Mouse (Mus musculus): Measurements from ENCODE around the gene Rhof. TPM values are rescaled to one million over a fixed set of nuclear protein-coding genes. Genes with fewer than 3 reads are reported as not detected.

The Rhof gene
- polyA plus RNA-seq, 1 experiment from 2014 or later = 1.5 TPM

- H3K27ac ChIP-seq = peak overlapping the region; percentile 78
- H3K9me3 ChIP-seq = no peaks in the 10 kb centered on the region
- no peaks in the 10 kb centered on the region for H3K36me3 ChIP-seq
- H3K4me3 ChIP-seq = peak overlapping the region; percentile 41
- peaks cover 16% of the 10 kb centered on the region for H3K4me1 ChIP-seq
- no peaks in the 10 kb centered on the region for H3K27me3 ChIP-seq (ENCODE audit: insufficient read depth, poor library complexity, severe bottlenecking)
- 63% methylated on average over 9 of the region's 9 CpGs for WGBS
- DNase-seq (ENCODE audit: low spot score) = no peak
Observed at GRCm38 (mm10) chr5:123060706-123061401, 71.6 kb downstream of the Rhof start.

GRCm38 (mm10) chr5:123059757-123060520 is 72.6 kb downstream of the Rhof start:
- H3K27ac ChIP-seq = peak overlapping the region; percentile 78

GRCm38 (mm10) chr5:123058251-123059102 is 74.0 kb downstream of the Rhof start:
- WGBS = 43% methylated on average over 16 of the region's 16 CpGs
- H3K9me3 ChIP-seq = no peaks in the 10 kb centered on the region
- DNase-seq (ENCODE audit: low spot score) = no peak
- no peaks in the 10 kb centered on the region for H3K36me3 ChIP-seq
- no peaks in the 10 kb centered on the region for H3K27me3 ChIP-seq (ENCODE audit: insufficient read depth, poor library complexity, severe bottlenecking)
- H3K4me3 ChIP-seq = peak overlapping the region; percentile 53
- peak overlapping the region; percentile 89 for H3K27ac ChIP-seq
- peaks cover 16% of the 10 kb centered on the region for H3K4me1 ChIP-seq

More at GRCm38 (mm10) chr5:123059757-123060520, 72.6 kb downstream of the Rhof start:
- no peak for DNase-seq (ENCODE audit: low spot score)
- 14% methylated on average over 14 of the region's 14 CpGs for WGBS
- no peaks in the 10 kb centered on the region for H3K36me3 ChIP-seq
- peaks cover 16% of the 10 kb centered on the region for H3K4me1 ChIP-seq
- H3K27me3 ChIP-seq (ENCODE audit: insufficient read depth, poor library complexity, severe bottlenecking) = no peaks in the 10 kb centered on the region
- no peaks in the 10 kb centered on the region for H3K9me3 ChIP-seq
- H3K4me3 ChIP-seq = peak overlapping the region; percentile 41; the same call in 1 of the 2 replicates

GRCm38 (mm10) chr5:123057366-123058250 is 74.9 kb downstream of the Rhof start:
- Histone ChIP-seq H3K4me1 (peaks cover 16% of the 10 kb centered on the region), H3K36me3 (no peaks in the 10 kb centered on the region), H3K4me3 (peak overlapping the region; percentile 53), H3K9me3 (no peaks in the 10 kb centered on the region), H3K27ac (peak overlapping the region; percentile 89), H3K27me3 (ENCODE audit: insufficient read depth, poor library complexity, severe bottlenecking) (no peaks in the 10 kb centered on the region)
- WGBS = 7% methylated on average over 48 of the region's 48 CpGs
- peak; percentile 100 for DNase-seq (ENCODE audit: low spot score)

Other genes with a start within 250 kb of the Rhof start
- 35.5 and 47.1 TPM in 2 replicates for gene Kdm2b, start 142.9 kb downstream of the Rhof start, polyA plus RNA-seq (2016; fragmentation: Nextera tagmentation; extraction: Ambion mirVana)
- 13.4 and 14.4 TPM in 2 replicates for gene Orai1, start 117.6 kb downstream of the Rhof start, polyA plus RNA-seq (2016; fragmentation: Nextera tagmentation; extraction: Ambion mirVana)
- not detected in 2 replicates for gene Morn3, start 85.7 kb downstream of the Rhof start, polyA plus RNA-seq (2016; fragmentation: Nextera tagmentation; extraction: Ambion mirVana)
- gene Tmem120b, start 64.3 kb downstream of the Rhof start, polyA plus RNA-seq (2016; fragmentation: Nextera tagmentation; extraction: Ambion mirVana) = 13.6 and 14.3 TPM in 2 replicates
- 5.4 and 9.8 TPM in 2 replicates for gene Setd1b, start 9.5 kb upstream of the Rhof start, polyA plus RNA-seq (2016; fragmentation: Nextera tagmentation; extraction: Ambion mirVana)
- gene Psmd9, start 36.7 kb upstream of the Rhof start, polyA plus RNA-seq (2016; fragmentation: Nextera tagmentation; extraction: Ambion mirVana) = 73.2 and 85.3 TPM in 2 replicates
- gene Hpd, start 50.0 kb upstream of the Rhof start, polyA plus RNA-seq (2016; fragmentation: Nextera tagmentation; extraction: Ambion mirVana) = 0.35 TPM in 1 of 2 replicates, not detected in the other
- 0.53 and 0.79 TPM in 2 replicates for gene Wdr66, start 119.4 kb upstream of the Rhof start, polyA plus RNA-seq (2016; fragmentation: Nextera tagmentation; extraction: Ambion mirVana)
- 16.3 and 21.9 TPM in 2 replicates for gene Bcl7a, start 211.1 kb upstream of the Rhof start, polyA plus RNA-seq (2016; fragmentation: Nextera tagmentation; extraction: Ambion mirVana)